Mouse (Mus musculus) forebrain, embryonic 10.5 days (tissue): ENCODE measurements at regions not wholly inside any gene's neighbourhood (a gene's known extent, or its start where the extent isn't known, plus 50 kb on each side); places are given as distances from the start of the nearest gene placed in this dataset.
A peak's percentile ranks its signal among the peaks of the same experiment; 100 is the strongest.

ENCODE experiments used
- DNase-seq: peaks from one replicate; pipeline ENCODE4 v3.0.0-alpha.2; 2017; ENCODE audit warnings: low spot score; ENCODE audit errors: extremely low spot score
- H3K27ac ChIP-seq: fragments of 300-500 bp; sonication (generic); 2 replicates; pipeline ENCODE4 v1.5.1; 2016; ENCODE audit warnings: mild to moderate bottlenecking
- H3K27me3 ChIP-seq: fragments of 300-500 bp; sonication (generic); 2 replicates; pipeline ENCODE4 v1.6.1; 2016; ENCODE audit warnings: mild to moderate bottlenecking; ENCODE audit not compliant: poor library complexity, severe bottlenecking
- H3K36me3 ChIP-seq: fragments of 300-500 bp; sonication (generic); replicated peaks from 2 replicates; pipeline ENCODE4 v1.6.1; 2016; ENCODE audit warnings: mild to moderate bottlenecking, moderate library complexity
- H3K4me1 ChIP-seq: fragments of 300-500 bp; sonication (generic); 2 replicates; pipeline ENCODE4 v1.6.1; 2016
- H3K4me3 ChIP-seq: fragments of 300-500 bp; sonication (generic); 2 replicates; pipeline ENCODE4 v1.5.1; 2016; ENCODE audit warnings: mild to moderate bottlenecking, moderate library complexity
- H3K9me3 ChIP-seq: fragments of 300-500 bp; sonication (generic); 2 replicates; pipeline ENCODE4 v1.6.1; 2016; ENCODE audit warnings: mild to moderate bottlenecking, moderate library complexity
- WGBS: fragments of 180-500 bp; shearing (Covaris S2); methylation state at CpG from one replicate; pipeline ENCODE4 v1.1.7; 2016; 5-methylcytosine and 5-hydroxymethylcytosine counted together

GRCm38 (mm10) chr16:93453056-93453455 lies 150.8 kb downstream of the Setd4 start:
- WGBS: 82% methylated on average over 9 of the region's 9 CpGs

GRCm38 (mm10) chr16:93450896-93451295 lies 153.0 kb downstream of the Setd4 start:
- H3K9me3 ChIP-seq: no peaks in the 10 kb centered on the region
- H3K36me3 ChIP-seq: no peaks in the 10 kb centered on the region
- no peak overlapping the region; the same call in 1 of the 2 replicates for H3K27ac ChIP-seq
- H3K27me3 ChIP-seq: peaks cover 16% of the 10 kb centered on the region
- H3K4me3 ChIP-seq: no peak overlapping the region
- WGBS: 73% methylated on average over 6 of the region's 6 CpGs
- no peak for DNase-seq
- peaks cover 25% of the 10 kb centered on the region for H3K4me1 ChIP-seq

More at GRCm38 (mm10) chr16:93453056-93453455, 150.8 kb downstream of the Setd4 start:
- Histone ChIP-seq H3K9me3 (no peaks in the 10 kb centered on the region), H3K4me3 (no peak overlapping the region), H3K27ac (no peak overlapping the region), H3K4me1 (peaks cover 28% of the 10 kb centered on the region), H3K27me3 (peaks cover 16% of the 10 kb centered on the region), H3K36me3 (no peaks in the 10 kb centered on the region)
- DNase-seq: no peak

DNA sequence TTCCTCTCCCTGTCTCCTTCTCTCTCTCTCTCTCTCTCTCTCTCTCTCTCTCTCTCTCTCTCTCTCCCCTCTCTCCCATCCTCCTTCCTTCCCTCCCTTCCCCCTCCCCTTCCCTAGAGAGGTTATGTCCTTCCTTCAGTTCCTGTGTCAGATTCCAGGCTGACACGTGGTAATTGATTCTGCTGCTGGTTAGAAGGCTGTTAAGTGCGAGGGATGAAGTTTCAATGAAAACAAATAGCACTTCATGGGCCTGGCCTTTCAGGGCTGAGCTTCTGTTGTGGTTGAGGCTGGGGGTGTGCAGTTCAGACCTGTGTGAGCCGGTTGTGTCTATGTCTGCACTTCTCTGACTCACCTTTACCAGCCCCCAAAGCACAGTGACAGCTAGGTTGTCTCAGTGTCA lies 153.9 kb downstream of the Setd4 start:
- H3K9me3 ChIP-seq: no peaks in the 10 kb centered on the region
- peaks cover 25% of the 10 kb centered on the region for H3K4me1 ChIP-seq
- peak overlapping the region; percentile 27; the same call in 1 of the 2 replicates for H3K27ac ChIP-seq
- no peak for DNase-seq
- 21% methylated on average over 3 of the region's 3 CpGs for WGBS
- no peak overlapping the region for H3K4me3 ChIP-seq
- H3K36me3 ChIP-seq: no peaks in the 10 kb centered on the region
- H3K27me3 ChIP-seq: peaks cover 16% of the 10 kb centered on the region

DNA sequence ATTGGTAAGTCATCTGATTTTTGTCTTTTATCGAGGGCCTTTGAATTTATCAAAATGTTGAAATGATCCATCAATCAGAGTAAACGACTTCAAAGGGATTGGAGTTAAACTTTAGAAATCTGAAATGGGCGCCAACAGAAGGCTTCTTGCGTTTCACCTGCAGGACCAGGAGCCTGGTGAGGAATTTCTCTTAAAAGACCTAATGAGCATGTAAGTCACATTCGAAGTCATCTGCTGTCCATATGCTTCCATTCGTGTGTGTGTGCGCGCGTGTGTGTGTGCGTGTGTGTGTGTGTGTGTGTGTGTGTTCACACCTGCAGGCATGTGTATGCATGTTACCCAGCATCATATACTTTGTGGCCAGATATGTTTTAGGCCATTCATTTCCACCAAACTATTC lies 155.7 kb downstream of the Setd4 start:
- Histone ChIP-seq H3K9me3 (peaks cover 5% of the 10 kb centered on the region; the same call in 1 of the 2 replicates), H3K36me3 (no peaks in the 10 kb centered on the region), H3K27ac (no peak overlapping the region), H3K27me3 (peaks cover 15% of the 10 kb centered on the region), H3K4me1 (peaks cover 25% of the 10 kb centered on the region), H3K4me3 (no peak overlapping the region)
- 92% methylated on average over 10 of the region's 10 CpGs for WGBS
- no peak for DNase-seq

GRCm38 (mm10) chr16:93446970-93447369 lies 156.9 kb downstream of the Setd4 start:
- Histone ChIP-seq H3K27me3 (peaks cover 13% of the 10 kb centered on the region; the same call in 1 of the 2 replicates), H3K36me3 (no peaks in the 10 kb centered on the region), H3K9me3 (peaks cover 5% of the 10 kb centered on the region; the same call in 1 of the 2 replicates), H3K4me3 (no peak overlapping the region), H3K27ac (no peak overlapping the region), H3K4me1 (peaks cover 29% of the 10 kb centered on the region)
- WGBS: 93% methylated on average over 5 of the region's 5 CpGs
- DNase-seq: no peak

DNA sequence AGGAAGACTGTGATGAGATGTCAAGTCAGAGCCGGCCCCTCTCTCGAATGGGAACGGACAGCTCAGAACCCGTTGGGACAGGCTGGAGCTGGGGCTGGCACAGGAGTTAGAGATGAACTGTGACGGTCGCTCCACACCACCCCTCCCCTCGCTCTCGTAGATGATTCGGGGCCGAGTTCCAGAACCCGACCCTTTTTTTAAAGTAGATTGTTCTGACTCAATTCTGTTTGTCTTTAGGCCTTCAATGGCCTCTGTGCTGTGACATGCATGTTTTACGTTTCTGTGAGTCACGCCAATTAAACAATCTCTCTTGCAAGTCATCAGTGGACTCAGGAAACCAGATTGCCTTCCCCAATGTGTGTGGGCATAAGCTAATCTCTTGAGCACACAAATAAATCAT lies 157.7 kb downstream of the Setd4 start:
- no peak for DNase-seq
- WGBS: 81% methylated on average over 13 of the region's 13 CpGs
- Histone ChIP-seq H3K4me1 (peaks cover 29% of the 10 kb centered on the region), H3K4me3 (no peak overlapping the region), H3K9me3 (peaks cover 5% of the 10 kb centered on the region; the same call in 1 of the 2 replicates), H3K27ac (no peak overlapping the region), H3K36me3 (no peaks in the 10 kb centered on the region), H3K27me3 (peaks cover 17% of the 10 kb centered on the region; the same call in 1 of the 2 replicates)

DNA sequence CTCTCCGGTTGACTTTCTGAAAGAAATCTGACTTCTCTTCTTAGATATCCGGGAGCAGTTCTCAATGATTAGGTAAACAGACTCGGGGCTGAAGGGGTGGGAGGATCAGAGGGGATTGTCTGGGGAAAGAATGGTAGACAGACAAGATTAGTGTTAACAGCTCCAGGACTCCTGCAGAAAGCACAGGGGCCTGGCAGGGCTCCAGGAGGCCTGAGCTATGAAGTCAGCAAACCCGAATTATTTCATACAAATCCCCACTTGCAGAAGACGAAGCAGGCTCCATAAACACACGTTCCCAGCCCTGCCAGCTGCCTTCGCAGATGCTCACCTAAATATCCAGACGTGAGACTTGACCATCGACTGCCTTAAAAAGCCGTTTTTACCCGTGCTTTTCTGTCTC lies 161.0 kb downstream of the Setd4 start:
- Histone ChIP-seq H3K27ac (no peak overlapping the region), H3K9me3 (peaks cover 5% of the 10 kb centered on the region; the same call in 1 of the 2 replicates), H3K36me3 (no peaks in the 10 kb centered on the region), H3K27me3 (peaks cover 18% of the 10 kb centered on the region), H3K4me3 (no peak overlapping the region), H3K4me1 (peaks cover 15% of the 10 kb centered on the region)
- WGBS: 46% methylated on average over 11 of the region's 11 CpGs
- DNase-seq: no peak

- WGBS: 21% methylated on average over 14 of the region's 14 CpGs
- peak overlapping the region; percentile 19; the same call in 1 of the 2 replicates for H3K4me3 ChIP-seq
- H3K4me1 ChIP-seq: peaks cover 15% of the 10 kb centered on the region
- no peaks in the 10 kb centered on the region for H3K36me3 ChIP-seq
- no peaks in the 10 kb centered on the region for H3K9me3 ChIP-seq
- H3K27ac ChIP-seq: no peak overlapping the region
- peaks cover 33% of the 10 kb centered on the region for H3K27me3 ChIP-seq
- no peak for DNase-seq
Measured at GRCm38 (mm10) chr16:93437608-93438425, 166.0 kb downstream of the Setd4 start.

- Histone ChIP-seq H3K4me3 (no peak overlapping the region), H3K36me3 (no peaks in the 10 kb centered on the region), H3K27me3 (peaks cover 27% of the 10 kb centered on the region), H3K9me3 (no peaks in the 10 kb centered on the region), H3K27ac (no peak overlapping the region), H3K4me1 (peaks cover 10% of the 10 kb centered on the region)
- 68% methylated on average over 3 of the region's 3 CpGs for WGBS
- DNase-seq: no peak
Measured at GRCm38 (mm10) chr16:93436732-93437131, 167.1 kb downstream of the Setd4 start.

GRCm38 (mm10) chr16:93431316-93431715 lies 172.5 kb downstream of the Setd4 start:
- Histone ChIP-seq H3K27ac (no peak overlapping the region), H3K27me3 (0 out of 2 replicates have a peak, but pooled peaks cover 5% of the 10 kb centered on the region), H3K4me3 (no peak overlapping the region), H3K4me1 (no peaks in the 10 kb centered on the region), H3K9me3 (no peaks in the 10 kb centered on the region), H3K36me3 (no peaks in the 10 kb centered on the region)
- DNase-seq: no peak
- WGBS: 82% methylated on average over 5 of the region's 5 CpGs

DNA sequence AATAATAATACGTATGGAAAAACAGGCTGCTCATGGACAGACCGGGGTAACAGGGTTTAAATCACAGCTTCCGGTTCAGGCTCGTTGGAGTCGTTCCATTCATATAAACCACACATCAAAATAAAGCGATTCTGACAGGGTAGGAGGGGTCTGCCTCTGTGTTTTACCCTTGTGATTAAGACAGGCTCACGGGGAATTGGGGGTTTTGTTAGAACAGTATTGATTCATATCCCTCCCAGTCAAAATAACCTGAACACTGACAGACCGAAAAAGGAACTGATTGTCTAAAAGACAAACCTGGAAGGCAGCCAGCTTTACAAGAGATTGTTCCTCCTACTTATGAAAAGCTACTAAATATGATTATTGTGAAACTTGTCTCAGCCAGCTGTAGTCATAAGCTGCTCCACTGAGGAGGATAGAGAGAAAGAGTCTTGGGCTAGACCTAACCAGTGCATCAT lies 174.5 kb downstream of the Setd4 start:
- Histone ChIP-seq H3K9me3 (no peaks in the 10 kb centered on the region), H3K4me3 (no peak overlapping the region), H3K4me1 (no peaks in the 10 kb centered on the region), H3K27ac (no peak overlapping the region), H3K36me3 (no peaks in the 10 kb centered on the region), H3K27me3 (peaks cover 7% of the 10 kb centered on the region)
- DNase-seq: no peak
- WGBS: 89% methylated on average over 8 of the region's 8 CpGs

GRCm38 (mm10) chr16:93427264-93427663 lies 176.6 kb downstream of the Setd4 start:
- Histone ChIP-seq H3K4me3 (no peak overlapping the region), H3K4me1 (peaks cover 13% of the 10 kb centered on the region), H3K36me3 (no peaks in the 10 kb centered on the region), H3K27me3 (peaks cover 27% of the 10 kb centered on the region), H3K9me3 (no peaks in the 10 kb centered on the region), H3K27ac (no peak overlapping the region)
- WGBS: 89% methylated on average over 4 of the region's 4 CpGs
- no peak for DNase-seq

- DNase-seq: no peak
- Histone ChIP-seq H3K4me3 (no peak overlapping the region), H3K9me3 (no peaks in the 10 kb centered on the region), H3K27me3 (peaks cover 30% of the 10 kb centered on the region), H3K27ac (no peak overlapping the region), H3K4me1 (peaks cover 13% of the 10 kb centered on the region), H3K36me3 (no peaks in the 10 kb centered on the region)
- WGBS: 90% methylated on average over 6 of the region's 6 CpGs
Measured at GRCm38 (mm10) chr16:93425731-93426130, 178.1 kb downstream of the Setd4 start.
